Mouse (Mus musculus) erythroblast, embryonic 14.5 days (primary cell): ENCODE data around the gene Nat8f7. TPM values are rescaled to one million over a fixed set of nuclear protein-coding genes. Genes with fewer than 3 reads are reported as not detected.
"Not testable (repeated sequence)": the region's sequence is repeated elsewhere in the genome, so short reads cannot be mapped to it uniquely, and the experiment has no call there.

Experiments
- H3K27me3 ChIP-seq: 2 replicates; pipeline ENCODE4 v1.6.1; 2012; ENCODE audit warnings: inconsistent platforms; ENCODE audit not compliant: control insufficient read depth
- H3K36me3 ChIP-seq: 2 replicates; pipeline ENCODE4 v1.6.1; 2012; ENCODE audit warnings: mild to moderate bottlenecking, inconsistent platforms; ENCODE audit not compliant: control insufficient read depth
- H3K4me1 ChIP-seq: 2 replicates; pipeline ENCODE4 v1.6.1; 2012; ENCODE audit warnings: inconsistent platforms; ENCODE audit not compliant: control insufficient read depth
- H3K4me3 ChIP-seq: replicated peaks from 2 replicates; pipeline ENCODE3; 2012; ENCODE audit warnings: moderate library complexity, mild to moderate bottlenecking, inconsistent platforms
- H3K9me3 ChIP-seq: 2 replicates; pipeline ENCODE4 v1.6.1; 2012; ENCODE audit warnings: low read length, inconsistent platforms, mixed read lengths; ENCODE audit not compliant: control insufficient read depth
- polyA plus RNA-seq: library from polyadenylated mRNA; stranded (reverse); fragments of >175 nt; gene quantifications from 2 replicates; pipeline ENCODE4 v1.2.3, GENCODE M21; 2012

The Nat8f7 gene
- not detected in 2 replicates for polyA plus RNA-seq

DNA sequence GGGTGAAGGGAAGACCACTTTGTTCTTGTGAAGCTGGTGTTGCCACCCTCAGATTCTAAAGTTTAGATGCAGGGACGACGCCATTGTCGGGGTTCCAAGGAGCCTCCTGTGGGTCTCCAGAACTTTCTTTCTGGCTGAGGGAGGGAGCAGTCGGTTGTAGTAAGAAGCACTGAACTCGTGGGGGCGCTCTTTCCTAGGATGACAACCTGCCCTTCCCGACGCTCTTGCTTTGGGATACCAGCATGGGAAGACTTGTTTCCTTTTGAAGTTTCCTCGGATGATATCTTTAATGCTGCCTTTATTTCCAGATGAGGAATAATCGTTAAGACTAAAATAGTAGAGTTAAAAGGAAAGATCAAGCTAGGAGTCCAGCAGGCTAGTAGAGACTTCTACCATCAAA, at the start of gene Nat8f7:
TSS of gene Nat8f7 (minus strand) at position 101 of the 400 bp plus-strand sequence.
- H3K9me3 ChIP-seq, H3K27me3 ChIP-seq, H3K4me3 ChIP-seq, H3K4me1 ChIP-seq, H3K36me3 ChIP-seq: not testable (repeated sequence)

DNA sequence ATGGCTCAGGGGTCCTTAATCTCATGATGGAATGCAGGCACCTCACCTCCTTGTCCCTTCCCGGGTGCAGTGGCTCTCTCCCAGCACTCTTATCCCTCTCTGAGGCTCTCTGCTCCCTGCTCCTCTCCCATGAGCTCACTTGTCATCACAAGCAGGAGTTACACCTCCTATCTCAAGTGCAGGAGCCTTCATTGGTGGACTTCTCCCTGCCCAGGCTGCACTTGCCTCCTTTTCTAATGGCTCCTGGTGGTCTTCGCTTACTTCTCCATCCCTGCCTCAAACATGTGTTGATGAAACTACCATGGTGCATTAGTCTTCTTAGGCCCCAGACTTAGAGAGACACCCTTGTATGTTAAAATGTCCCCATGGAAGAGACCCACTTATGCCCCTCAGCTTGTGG, 49.7 kb upstream of the Nat8f7 start:
- not testable (repeated sequence) for H3K27me3 ChIP-seq, H3K9me3 ChIP-seq, H3K4me1 ChIP-seq, H3K4me3 ChIP-seq, H3K36me3 ChIP-seq

GRCm38 (mm10) chr6:85755705-85756249, 42.8 kb upstream of the Nat8f7 start:
- not testable (repeated sequence) for H3K4me1 ChIP-seq, H3K9me3 ChIP-seq, H3K4me3 ChIP-seq, H3K27me3 ChIP-seq, H3K36me3 ChIP-seq

- not testable (repeated sequence) for H3K4me3 ChIP-seq, H3K9me3 ChIP-seq
Observed at GRCm38 (mm10) chr6:85709607-85710006, 3.4 kb downstream of the Nat8f7 start.

DNA sequence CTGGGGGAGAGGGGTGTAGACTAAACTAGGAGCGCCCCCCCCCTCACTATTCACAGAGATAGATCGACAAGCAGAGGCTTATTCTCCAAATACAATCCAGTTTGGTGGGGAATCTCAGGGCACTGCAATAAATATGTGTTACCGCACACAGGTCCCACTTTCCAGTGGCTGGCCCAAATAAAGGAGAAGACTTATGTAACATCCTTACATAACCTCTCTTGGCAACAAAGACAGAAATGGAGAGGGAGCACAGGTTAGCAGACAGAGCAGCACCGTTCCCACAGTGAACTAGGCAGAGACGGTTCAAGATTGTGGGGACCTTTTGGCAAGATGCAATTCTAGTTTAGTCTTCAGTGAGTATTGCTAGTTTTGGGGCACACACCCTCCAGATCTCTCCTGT, 3.8 kb downstream of the Nat8f7 start:
- not testable (repeated sequence) for H3K4me3 ChIP-seq, H3K4me1 ChIP-seq, H3K9me3 ChIP-seq, H3K27me3 ChIP-seq, H3K36me3 ChIP-seq

More at GRCm38 (mm10) chr6:85709607-85710006, 3.4 kb downstream of the Nat8f7 start:
- not testable (repeated sequence) for H3K4me1 ChIP-seq, H3K36me3 ChIP-seq, H3K27me3 ChIP-seq

- not testable (repeated sequence) for H3K4me3 ChIP-seq, H3K27me3 ChIP-seq, H3K4me1 ChIP-seq, H3K36me3 ChIP-seq, H3K9me3 ChIP-seq
Observed at GRCm38 (mm10) chr6:85701943-85702342, 11.1 kb downstream of the Nat8f7 start.

Other genes starting within 250 kb of the Nat8f7 start
- not detected in 2 replicates for gene Fbxo41, start 210.2 kb downstream of the Nat8f7 start, polyA plus RNA-seq
- gene Egr4, start 199.6 kb downstream of the Nat8f7 start, polyA plus RNA-seq = 0.06 TPM in 1 of 2 replicates, not detected in the other
- 0.07 and 0.10 TPM in 2 replicates for gene Alms1, start 125.7 kb downstream of the Nat8f7 start, polyA plus RNA-seq
- gene Nat8f3, start 52.5 kb upstream of the Nat8f7 start, polyA plus RNA-seq = not detected in 2 replicates
- not detected in 2 replicates for gene Nat8f6, start 107.7 kb upstream of the Nat8f7 start, polyA plus RNA-seq
- gene Nat8f5, start 107.8 kb upstream of the Nat8f7 start, polyA plus RNA-seq = not detected in 2 replicates
- not detected in 2 replicates for gene Nat8, start 118.9 kb upstream of the Nat8f7 start, polyA plus RNA-seq
- not detected in 2 replicates for gene Nat8f2, start 156.0 kb upstream of the Nat8f7 start, polyA plus RNA-seq
- 0.06 TPM in 1 of 2 replicates, not detected in the other for gene Nat8f4, start 191.7 kb upstream of the Nat8f7 start, polyA plus RNA-seq
- gene Tprkb, start 198.7 kb upstream of the Nat8f7 start, polyA plus RNA-seq = 0.18 and 0.21 TPM in 2 replicates
- 0.13 TPM in 1 of 2 replicates, not detected in the other for gene Nat8f1, start 202.5 kb upstream of the Nat8f7 start, polyA plus RNA-seq
- gene Dusp11, start 248.5 kb upstream of the Nat8f7 start, polyA plus RNA-seq = 2.2 and 2.3 TPM in 2 replicates